Mouse (Mus musculus): ENCODE results near the gene Myo1d.

- TF ChIP-seq CTCF (IDR thresholded peaks at IDR 0.05; ENCODE audit: control insufficient read depth, insufficient read depth, insufficient read length) (no peak), MYOG (IDR thresholded peaks at IDR 0.05; ENCODE audit: control insufficient read depth, extremely low read depth, insufficient read length) (no peak)
Measured at GRCm38 (mm10) chr11:80761285-80761974, 18.4 kb downstream of the Myo1d start.

Measured in C2C12 (cell line).